Mouse (Mus musculus) erythroid progenitor cell, adult 5-6 weeks (primary cell): ENCODE measurements around the gene Olfr1357. TPM values are rescaled to one million over a fixed set of nuclear protein-coding genes. Genes with fewer than 3 reads are reported as not detected.

ENCODE experiments used
- ATAC-seq: replicated peaks from 2 replicates; pipeline ENCODE4 v1.8.0; 2016; ENCODE audit warnings: moderate number of reproducible peaks, mild to moderate bottlenecking, moderate TSS enrichment, inconsistent platforms; ENCODE audit not compliant: poor library complexity, low FRiP score, severe bottlenecking
- total RNA-seq, 2 experiments: library from RNA; stranded (forward) in 1 of 2; stranded (reverse) in 1 of 2; fragments of 150-400 nt in 1 of 2; fragments of 186-747, 209-891 nt in 1 of 2; gene quantifications; 2 replicates each; pipeline versions ENCODE4 v1.2.3 to v1.2.4; 2015 to 2017; ENCODE audit warnings: low replicate concordance in 2 of 2

Gene Olfr1357
- total RNA-seq, 2 experiments from 2014 or later: not detected

DNA sequence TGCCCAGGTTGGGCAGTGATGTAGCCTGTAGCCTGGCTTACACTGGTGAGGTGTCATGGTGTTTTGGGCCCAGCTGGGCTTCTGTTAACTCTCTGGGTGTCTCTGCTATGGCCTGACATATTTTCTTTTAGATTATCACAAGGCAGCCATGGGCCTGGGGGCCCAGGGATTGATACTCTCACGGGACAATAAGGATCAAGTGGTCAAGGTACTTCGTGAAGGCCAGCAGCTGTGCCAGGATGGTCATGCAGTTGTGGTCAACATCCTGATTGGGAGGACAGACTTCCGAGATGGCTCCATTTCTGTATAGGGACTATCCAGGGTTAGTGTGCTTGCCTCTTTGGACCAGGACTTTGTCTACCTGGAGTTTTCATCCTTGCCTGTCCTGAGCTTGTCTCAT, 33.9 kb downstream of the Olfr1357 start:
- ATAC-seq: no peak

DNA sequence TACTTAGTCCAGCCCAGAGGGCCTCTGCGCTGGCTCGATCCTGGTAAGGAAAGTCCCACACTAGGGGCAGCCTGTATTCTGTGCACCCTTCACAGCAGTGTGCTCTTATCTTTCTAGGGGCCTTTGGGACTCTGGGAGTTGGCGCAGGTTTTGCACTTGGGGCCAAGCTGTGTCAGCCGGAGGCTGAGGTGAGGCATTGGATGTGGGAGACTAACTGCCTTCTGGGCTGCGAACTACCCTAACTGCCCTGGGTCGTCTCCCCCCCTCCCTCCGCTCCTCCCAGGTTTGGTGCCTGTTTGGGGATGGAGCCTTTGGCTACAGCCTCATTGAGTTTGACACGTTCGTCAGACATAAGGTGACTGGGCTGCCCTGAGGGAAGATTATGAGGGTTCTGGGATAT, 34.5 kb downstream of the Olfr1357 start:
- ATAC-seq: no peak

DNA sequence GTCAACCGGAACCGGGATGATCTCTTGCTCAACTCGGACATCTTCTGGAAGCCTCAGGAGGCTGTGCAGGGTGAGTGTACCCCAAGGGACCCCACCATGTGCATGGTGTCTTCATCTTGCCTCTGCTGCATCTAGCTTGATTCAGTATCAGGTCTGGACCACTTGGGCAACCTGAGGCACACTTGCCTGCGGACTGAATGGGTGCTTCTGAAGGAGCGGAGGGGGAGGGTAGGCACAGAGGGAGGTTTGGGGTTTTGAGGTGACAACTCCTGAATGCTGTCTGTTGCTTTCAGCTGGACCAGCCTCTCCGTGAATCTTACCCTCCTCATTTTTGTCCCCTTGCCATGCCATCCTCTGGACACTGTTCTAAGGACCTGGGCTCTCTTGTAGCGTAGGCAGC, 36.8 kb downstream of the Olfr1357 start:
- no peak for ATAC-seq

DNA sequence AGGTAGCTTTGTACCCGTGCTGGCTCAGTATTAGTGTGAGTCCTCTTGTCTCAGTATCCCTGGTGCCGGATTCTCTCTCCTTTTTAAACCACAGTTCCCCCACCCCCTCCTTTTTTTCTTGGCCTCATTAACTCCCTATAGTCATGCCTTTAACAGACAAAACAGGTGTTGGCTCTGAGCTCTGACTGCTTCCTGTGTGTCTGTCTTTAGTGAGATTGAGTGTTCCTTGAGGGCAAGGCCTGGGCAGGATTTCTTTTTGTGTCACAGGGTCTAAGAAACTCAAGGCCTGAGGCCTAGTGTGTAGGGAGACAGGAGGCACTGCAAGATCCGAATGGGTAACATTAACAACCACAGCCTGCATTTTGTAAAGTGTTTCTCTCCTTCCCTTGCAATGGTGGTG, 39.7 kb downstream of the Olfr1357 start:
- no peak for ATAC-seq

DNA sequence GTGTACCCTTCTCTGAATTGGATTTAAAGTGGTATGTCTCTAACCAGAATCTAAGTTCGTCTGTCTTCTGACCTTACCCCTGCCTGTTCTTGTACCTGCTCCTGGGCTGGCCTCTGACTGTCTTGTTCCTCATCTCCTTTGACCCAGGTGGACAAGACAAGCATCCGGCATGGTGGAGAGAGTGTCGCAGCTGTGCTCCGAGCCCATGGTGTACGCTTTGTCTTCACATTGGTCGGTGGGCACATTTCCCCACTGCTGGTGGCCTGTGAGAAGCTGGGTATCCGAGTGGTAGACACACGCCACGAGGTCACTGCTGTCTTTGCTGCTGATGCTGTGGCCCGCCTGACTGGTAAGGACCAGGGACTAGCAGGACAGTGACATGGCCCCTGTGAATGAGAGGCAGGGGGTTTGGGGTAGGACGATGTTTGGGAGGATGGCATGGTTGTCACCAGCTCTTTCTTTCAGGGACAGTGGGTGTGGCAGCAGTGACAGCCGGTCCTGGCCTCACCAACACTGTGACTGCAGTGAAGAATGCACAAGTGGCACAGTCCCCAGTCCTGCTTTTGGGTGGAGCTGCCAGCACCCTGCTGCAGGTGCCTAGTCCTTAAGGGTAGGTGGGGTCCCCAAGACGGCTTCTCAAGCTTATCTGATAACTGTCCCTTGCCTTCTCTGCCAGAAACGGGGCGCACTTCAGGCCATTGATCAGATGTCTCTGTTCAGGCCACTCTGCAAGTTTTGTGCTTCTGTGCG, 41.3 kb downstream of the Olfr1357 start:
- no peak for ATAC-seq

DNA sequence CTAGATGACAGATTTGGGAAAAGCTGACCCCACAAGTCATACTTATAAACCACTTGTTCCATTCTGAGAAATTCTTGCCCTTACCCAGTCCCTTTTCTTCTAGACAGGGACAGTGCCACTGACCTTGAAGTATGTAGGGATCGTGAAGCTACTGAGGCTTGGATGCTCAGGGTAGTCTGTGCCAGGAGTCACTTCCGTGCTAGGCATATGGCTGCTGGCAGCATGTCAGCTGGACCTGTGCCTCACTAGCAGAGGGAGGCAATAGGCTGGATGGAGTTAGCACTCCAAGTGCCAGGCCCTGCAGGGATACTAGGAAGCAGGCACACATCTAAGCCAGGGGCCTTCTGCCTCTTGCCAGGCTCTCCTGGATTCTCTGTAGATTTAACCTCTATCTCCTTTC, 42.2 kb downstream of the Olfr1357 start:
- ATAC-seq: no peak

DNA sequence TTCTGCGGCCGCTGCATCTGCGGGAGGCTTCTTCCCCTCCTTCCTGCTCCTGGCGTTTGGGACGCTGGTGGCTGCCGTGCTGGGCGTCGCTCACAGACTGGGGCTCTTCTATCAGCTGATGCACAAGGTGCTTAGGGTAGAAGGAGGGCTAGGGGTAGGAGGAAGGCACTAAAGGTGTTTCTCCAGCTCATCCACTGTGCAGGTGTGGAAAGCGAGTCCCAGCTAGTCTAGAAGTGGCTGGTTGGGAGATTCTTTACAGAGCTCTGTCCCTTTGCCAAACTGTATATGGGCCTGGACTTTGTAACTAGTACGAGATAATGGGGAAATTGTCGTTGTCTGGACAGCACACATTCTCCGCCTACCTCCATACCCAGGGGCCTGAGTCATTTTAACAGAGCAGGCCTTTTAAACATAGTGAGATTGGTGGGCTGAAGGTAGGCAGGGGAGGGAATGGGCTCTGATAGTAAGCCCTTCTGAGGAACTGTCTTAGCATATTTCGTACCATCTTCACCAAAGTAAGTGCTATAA, 42.7 kb downstream of the Olfr1357 start:
- ATAC-seq: 0 out of 2 replicates have a peak, but pooled peaks have one; percentile 2

DNA sequence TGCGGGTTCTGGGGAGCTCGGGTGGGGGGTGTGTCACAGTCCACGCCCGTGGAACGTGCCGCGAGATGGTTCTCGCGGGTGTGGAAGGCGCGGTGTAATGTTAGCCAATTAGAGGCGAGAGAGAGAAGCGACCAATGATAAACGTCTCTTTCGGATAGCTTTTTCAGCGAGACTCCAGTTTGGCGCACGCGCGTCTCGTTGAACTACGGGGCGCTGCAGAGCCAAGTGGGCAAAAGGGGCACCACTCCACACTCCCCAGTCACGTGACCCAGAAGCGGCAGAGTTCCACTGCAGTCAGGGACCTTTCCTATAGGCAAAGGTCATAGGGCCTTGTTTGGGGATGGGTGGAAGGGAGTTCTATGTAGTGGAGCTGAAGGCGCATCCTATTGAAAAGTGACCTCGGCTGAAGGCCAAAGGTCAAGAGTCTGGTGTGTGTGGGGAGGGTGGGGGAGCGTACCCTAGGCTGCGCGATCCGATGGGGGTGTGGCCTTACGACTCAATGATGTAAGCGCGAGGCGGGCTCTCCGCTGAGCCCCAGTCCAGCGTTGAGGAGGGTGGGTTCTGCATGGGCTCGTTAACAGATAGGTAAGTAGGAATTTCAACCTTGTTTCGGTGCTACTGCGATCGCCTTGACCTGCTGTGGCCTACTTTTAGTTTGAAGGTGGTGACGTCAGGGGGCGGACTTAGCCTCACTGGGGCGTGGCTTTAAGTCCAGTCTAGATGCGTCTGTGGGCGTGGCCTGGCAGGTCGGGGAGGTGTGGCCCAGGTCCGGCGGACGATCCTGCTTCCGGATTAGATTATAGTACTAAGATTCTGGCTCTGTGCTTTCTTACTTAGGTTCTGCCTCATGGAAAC, 43.4 kb downstream of the Olfr1357 start, which contains the start of gene Ilvbl:
TSS of gene Ilvbl (plus strand) at position 97 of the 855 bp plus-strand sequence.
- ATAC-seq: peak; percentile 91

DNA sequence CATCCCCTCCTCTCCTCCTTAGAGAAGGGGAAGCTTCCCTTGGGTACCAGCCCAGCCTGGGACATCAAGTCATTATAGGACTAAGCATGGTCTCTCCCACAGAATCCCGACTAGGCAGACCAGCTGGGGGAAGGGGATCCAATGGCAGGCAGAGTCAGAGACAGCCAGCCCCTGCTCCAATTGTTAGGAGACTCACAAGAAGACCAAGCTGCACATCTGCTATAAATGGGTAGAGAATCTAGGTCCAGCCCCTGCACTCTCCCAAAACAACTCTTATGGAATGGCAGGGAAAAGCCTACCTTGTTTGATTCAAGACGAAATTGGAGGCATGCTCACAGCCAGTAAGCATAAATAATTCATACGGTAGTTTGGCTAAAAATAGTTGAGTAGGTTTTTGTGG, 44.6 kb downstream of the Olfr1357 start:
- ATAC-seq: no peak

DNA sequence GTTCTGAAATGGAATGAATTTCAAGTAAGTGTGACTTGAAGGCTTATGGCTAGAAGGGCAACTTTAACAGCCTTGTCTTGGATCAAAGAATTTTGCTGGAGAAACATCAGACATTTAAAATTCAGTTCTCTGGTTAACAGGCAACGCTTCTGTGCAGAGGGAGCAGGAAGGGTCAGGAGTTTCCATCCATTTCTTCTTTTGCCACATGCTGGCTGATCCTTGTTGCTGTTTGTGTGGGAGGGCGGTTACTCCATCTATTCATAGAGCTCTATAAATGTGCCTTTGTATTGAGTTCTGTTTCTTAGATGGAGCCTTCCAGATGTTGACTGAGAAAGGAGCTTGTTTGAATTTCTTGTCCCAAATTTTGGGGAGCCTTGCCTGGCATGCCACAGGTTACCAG, 47.0 kb downstream of the Olfr1357 start:
- ATAC-seq: no peak

DNA sequence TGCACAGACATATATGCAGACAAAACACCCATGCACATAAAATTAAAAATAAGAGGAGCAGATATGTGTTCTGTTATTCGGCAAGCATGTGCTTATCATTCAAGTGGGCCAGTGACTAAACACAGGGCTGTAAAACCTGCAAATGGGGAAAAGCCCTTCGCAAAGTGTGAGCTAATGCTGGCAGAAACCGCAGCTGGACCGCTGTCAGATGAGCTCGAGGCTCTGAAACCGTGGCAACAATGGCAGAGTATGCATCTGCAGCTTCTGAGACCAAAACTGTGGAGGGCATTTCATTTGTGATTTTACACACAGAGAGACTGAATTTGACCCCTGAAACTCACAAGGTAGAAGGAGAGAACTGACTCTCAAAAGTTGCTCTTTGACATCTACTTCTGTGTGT, 47.5 kb downstream of the Olfr1357 start:
- no peak for ATAC-seq

DNA sequence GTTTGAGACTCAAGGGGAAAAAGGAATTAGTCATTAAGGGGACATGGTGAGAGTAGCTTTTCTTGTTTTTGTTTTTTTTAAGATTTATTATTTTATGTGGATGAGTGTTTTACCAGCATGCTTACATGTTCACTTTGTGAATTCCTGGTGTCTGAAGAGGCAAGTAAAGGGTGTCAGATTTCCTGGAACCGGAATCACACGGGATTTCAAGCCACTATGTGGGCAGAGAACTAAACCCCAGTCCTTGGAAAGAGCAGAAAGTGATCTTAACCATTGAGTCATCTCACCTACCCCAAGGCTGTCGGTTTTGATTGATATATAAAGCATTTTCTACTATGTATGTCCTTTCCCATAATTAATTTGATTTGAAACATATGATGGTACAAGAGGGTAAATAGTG, 48.2 kb downstream of the Olfr1357 start:
- no peak for ATAC-seq

DNA sequence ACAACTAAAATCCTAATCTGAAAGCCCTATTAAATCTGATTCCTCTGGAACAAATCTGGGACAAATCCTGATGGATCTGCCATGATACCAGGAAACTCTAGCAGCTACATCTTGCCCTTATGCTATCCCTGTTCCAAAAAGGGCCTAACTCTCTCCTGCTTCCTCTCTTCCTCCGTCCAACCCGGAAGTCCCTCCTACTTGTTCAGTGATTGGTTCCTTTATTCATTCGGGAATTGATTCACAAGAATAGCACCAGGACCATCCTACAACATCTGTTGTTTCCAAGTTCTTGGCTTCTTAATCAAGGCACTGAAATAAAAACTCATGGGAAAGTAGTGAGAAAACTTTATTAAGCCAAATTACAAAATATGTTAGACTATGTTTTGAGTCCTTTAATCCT, 48.7 kb downstream of the Olfr1357 start:
- no peak for ATAC-seq

DNA sequence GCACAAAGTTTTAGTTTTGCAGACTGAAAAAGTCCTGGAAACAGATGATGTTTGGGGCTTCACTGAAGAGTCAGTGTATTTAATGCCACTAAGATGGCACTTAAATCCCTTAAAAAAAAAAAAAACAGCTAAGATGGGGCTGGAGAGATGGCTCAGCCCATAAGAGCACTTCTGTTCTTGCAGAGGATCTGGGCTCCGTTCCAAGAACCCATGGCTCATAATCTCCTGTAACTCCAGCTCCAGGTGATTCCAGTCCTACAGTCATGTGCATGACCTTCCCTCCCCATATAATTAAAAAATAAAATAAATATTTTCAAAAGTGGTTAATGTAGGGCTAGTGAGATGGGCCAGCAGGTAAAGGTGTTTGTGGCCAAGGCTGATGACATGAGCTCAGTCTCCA, 52.8 kb downstream of the Olfr1357 start:
- ATAC-seq: no peak

Other genes with a start within 250 kb of the Olfr1357 start
- gene Rrp1, start 205.0 kb downstream of the Olfr1357 start, total RNA-seq (2015; ENCODE audit: low replicate concordance): 23.1 and 56.2 TPM in 2 replicates
- 61.2 and 63.2 TPM in 2 replicates for gene Rrp1, start 205.0 kb downstream of the Olfr1357 start, total RNA-seq (2017; ENCODE audit: low replicate concordance)
- gene Cstb, start 192.4 kb downstream of the Olfr1357 start, total RNA-seq (2015; ENCODE audit: low replicate concordance): 14.3 TPM in 1 of 2 replicates, not detected in the other
- 6.7 TPM in 1 of 2 replicates, not detected in the other for gene Cstb, start 192.4 kb downstream of the Olfr1357 start, total RNA-seq (2017; ENCODE audit: low replicate concordance)
- 1.1 and 3.4 TPM in 2 replicates for gene Pdxk, start 153.1 kb downstream of the Olfr1357 start, total RNA-seq (2015; ENCODE audit: low replicate concordance)
- gene Pdxk, start 153.1 kb downstream of the Olfr1357 start, total RNA-seq (2017; ENCODE audit: low replicate concordance): 0.90 and 2.6 TPM in 2 replicates
- not detected in 2 replicates for gene Olfr1358, start 100.6 kb downstream of the Olfr1357 start, total RNA-seq (2015; ENCODE audit: low replicate concordance)
- gene Olfr1358, start 100.6 kb downstream of the Olfr1357 start, total RNA-seq (2017; ENCODE audit: low replicate concordance): not detected in 2 replicates
- 7.2 and 17.2 TPM in 2 replicates for gene Ilvbl, start 43.7 kb downstream of the Olfr1357 start, total RNA-seq (2015; ENCODE audit: low replicate concordance)
- 1.9 and 2.3 TPM in 2 replicates for gene Ilvbl, start 43.7 kb downstream of the Olfr1357 start, total RNA-seq (2017; ENCODE audit: low replicate concordance)
- gene Syde1, start 26.1 kb downstream of the Olfr1357 start, total RNA-seq (2015; ENCODE audit: low replicate concordance): not detected in 2 replicates
- 0.45 TPM in 1 of 2 replicates, not detected in the other for gene Syde1, start 26.1 kb downstream of the Olfr1357 start, total RNA-seq (2017; ENCODE audit: low replicate concordance)
- not detected in 2 replicates for gene Casp14, start 100.2 kb upstream of the Olfr1357 start, total RNA-seq (2015; ENCODE audit: low replicate concordance)
- not detected in 2 replicates for gene Casp14, start 100.2 kb upstream of the Olfr1357 start, total RNA-seq (2017; ENCODE audit: low replicate concordance)
- gene Ccdc105, start 135.0 kb upstream of the Olfr1357 start, total RNA-seq (2015; ENCODE audit: low replicate concordance): not detected in 2 replicates
- not detected in 2 replicates for gene Ccdc105, start 135.0 kb upstream of the Olfr1357 start, total RNA-seq (2017; ENCODE audit: low replicate concordance)
- gene Slc1a6, start 162.4 kb upstream of the Olfr1357 start, total RNA-seq (2015; ENCODE audit: low replicate concordance): not detected in 2 replicates
- not detected in 2 replicates for gene Slc1a6, start 162.4 kb upstream of the Olfr1357 start, total RNA-seq (2017; ENCODE audit: low replicate concordance)
- gene Olfr1356, start 234.1 kb upstream of the Olfr1357 start, total RNA-seq (2015; ENCODE audit: low replicate concordance): not detected in 2 replicates
- not detected in 2 replicates for gene Olfr1356, start 234.1 kb upstream of the Olfr1357 start, total RNA-seq (2017; ENCODE audit: low replicate concordance)